Mouse (Mus musculus): ENCODE data around the gene Cacng6. TPM values are rescaled to one million over a fixed set of nuclear protein-coding genes. Genes with fewer than 3 reads are reported as not detected.
"Not testable (repeated sequence)": the region's sequence is repeated elsewhere in the genome, so short reads cannot be mapped to it uniquely, and the experiment has no call there.

The Cacng6 gene
- polyA plus RNA-seq, 1 experiment: 15.0 TPM

GRCm38 (mm10) chr7:3397797-3398196, 26.2 kb upstream of the Cacng6 start:
- Histone ChIP-seq H3K27me3 (ENCODE audit: control insufficient read depth, insufficient read depth, insufficient read length) (no peaks in the 10 kb centered on the region), H3K36me3 (ENCODE audit: control insufficient read depth, insufficient read depth) (no peaks in the 10 kb centered on the region), H3K79me2 (ENCODE audit: control insufficient read depth, insufficient read depth) (no peaks in the 10 kb centered on the region), H3K4me2 (ENCODE audit: low read depth) (no peak overlapping the region), H3ac (ENCODE audit: control insufficient read depth, insufficient read length) (no peak overlapping the region), H3K4me3 (no peak overlapping the region)
- TF ChIP-seq POLR2AphosphoS2 (IDR thresholded peaks at IDR 0.05; ENCODE audit: insufficient read length, low read depth): no peak
- no peak for TF ChIP-seq USF1 (IDR thresholded peaks at IDR 0.05; ENCODE audit: low read depth)
- TF ChIP-seq SRF (IDR thresholded peaks at IDR 0.05; ENCODE audit: control insufficient read depth, insufficient read length, low read depth): no peak
- TF ChIP-seq MAX (IDR thresholded peaks at IDR 0.05; ENCODE audit: low read depth): no peak
- no peak for TF ChIP-seq MYOG (IDR thresholded peaks at IDR 0.05; ENCODE audit: control insufficient read depth in 1 of 3, insufficient read depth in 1 of 3, insufficient read length in 2 of 3, low read depth in 2 of 3)
- no peak for TF ChIP-seq REST (IDR thresholded peaks at IDR 0.05; ENCODE audit: insufficient read depth, insufficient read length)
- no peak for TF ChIP-seq TCF3 (IDR thresholded peaks at IDR 0.05; ENCODE audit: insufficient read length, low read depth)
- no peak for TF ChIP-seq CEBPB (IDR thresholded peaks at IDR 0.05; ENCODE audit: insufficient read depth, poor library complexity, severe bottlenecking)
- TF ChIP-seq TCF12 (IDR thresholded peaks at IDR 0.05; ENCODE audit: insufficient read depth, poor library complexity, severe bottlenecking): no peak
- no peak for TF ChIP-seq E2F4 (IDR thresholded peaks at IDR 0.05; ENCODE audit: insufficient read depth)
- no peak for TF ChIP-seq POLR2A (IDR thresholded peaks at IDR 0.05; ENCODE audit: insufficient read length, low read depth)
- no peak for TF ChIP-seq MYOD1 (IDR thresholded peaks at IDR 0.05; ENCODE audit: control insufficient read depth in 1 of 3, insufficient read length in 2 of 3, low read depth in 2 of 3)

- not testable (repeated sequence) for H3K4me3 ChIP-seq; H3K4me2 ChIP-seq (ENCODE audit: low read depth); H3K79me2 ChIP-seq (ENCODE audit: control insufficient read depth, insufficient read depth); H3K36me3 ChIP-seq (ENCODE audit: control insufficient read depth, insufficient read depth); H3K27me3 ChIP-seq (ENCODE audit: control insufficient read depth, insufficient read depth, insufficient read length); H3ac ChIP-seq (ENCODE audit: control insufficient read depth, insufficient read length)
Measured at GRCm38 (mm10) chr7:3398363-3398762, 25.6 kb upstream of the Cacng6 start.

GRCm38 (mm10) chr7:3399937-3400336, 24.1 kb upstream of the Cacng6 start:
- no peaks in the 10 kb centered on the region for H3K36me3 ChIP-seq (ENCODE audit: control insufficient read depth, insufficient read depth)
- TF ChIP-seq E2F4 (IDR thresholded peaks at IDR 0.05; ENCODE audit: insufficient read depth) (no peak), MYOG (IDR thresholded peaks at IDR 0.05; ENCODE audit: control insufficient read depth in 1 of 3, insufficient read depth in 1 of 3, insufficient read length in 2 of 3, low read depth in 2 of 3) (no peak), POLR2A (IDR thresholded peaks at IDR 0.05; ENCODE audit: insufficient read length, low read depth) (no peak)
- H3K4me3 ChIP-seq: no peak overlapping the region
- no peak overlapping the region for H3ac ChIP-seq (ENCODE audit: control insufficient read depth, insufficient read length)
- H3K27me3 ChIP-seq (ENCODE audit: control insufficient read depth, insufficient read depth, insufficient read length): no peaks in the 10 kb centered on the region
- no peak overlapping the region for H3K4me2 ChIP-seq (ENCODE audit: low read depth)
- no peaks in the 10 kb centered on the region for H3K79me2 ChIP-seq (ENCODE audit: control insufficient read depth, insufficient read depth)

GRCm38 (mm10) chr7:3409729-3410520, 14.1 kb upstream of the Cacng6 start:
- Histone ChIP-seq H3K79me2 (ENCODE audit: control insufficient read depth, insufficient read depth) (no peaks in the 10 kb centered on the region), H3K36me3 (ENCODE audit: control insufficient read depth, insufficient read depth) (no peaks in the 10 kb centered on the region), H3K4me2 (ENCODE audit: low read depth) (no peak overlapping the region), H3K27me3 (ENCODE audit: control insufficient read depth, insufficient read depth, insufficient read length) (peaks cover 6% of the 10 kb centered on the region), H3ac (ENCODE audit: control insufficient read depth, insufficient read length) (no peak overlapping the region), H3K4me3 (no peak overlapping the region)
- TF ChIP-seq TCF3 (IDR thresholded peaks at IDR 0.05; ENCODE audit: insufficient read length, low read depth): no peak
- no peak for TF ChIP-seq POLR2A (IDR thresholded peaks at IDR 0.05; ENCODE audit: insufficient read length, low read depth)
- no peak for TF ChIP-seq POLR2AphosphoS2 (IDR thresholded peaks at IDR 0.05; ENCODE audit: insufficient read length, low read depth)
- no peak for TF ChIP-seq MYOG (IDR thresholded peaks at IDR 0.05; ENCODE audit: control insufficient read depth in 1 of 3, insufficient read depth in 1 of 3, insufficient read length in 2 of 3, low read depth in 2 of 3)
- no peak for TF ChIP-seq E2F4 (IDR thresholded peaks at IDR 0.05; ENCODE audit: insufficient read depth)
- TF ChIP-seq TCF12 (IDR thresholded peaks at IDR 0.05; ENCODE audit: insufficient read depth, poor library complexity, severe bottlenecking): no peak
- no peak for TF ChIP-seq CEBPB (IDR thresholded peaks at IDR 0.05; ENCODE audit: insufficient read depth, poor library complexity, severe bottlenecking)
- no peak for TF ChIP-seq MYOD1 (IDR thresholded peaks at IDR 0.05; ENCODE audit: control insufficient read depth in 1 of 3, insufficient read length in 2 of 3, low read depth in 2 of 3)
- TF ChIP-seq USF1 (IDR thresholded peaks at IDR 0.05; ENCODE audit: low read depth): no peak
- TF ChIP-seq REST (IDR thresholded peaks at IDR 0.05; ENCODE audit: insufficient read depth, insufficient read length): no peak
- TF ChIP-seq MAX (IDR thresholded peaks at IDR 0.05; ENCODE audit: low read depth): no peak
- TF ChIP-seq SRF (IDR thresholded peaks at IDR 0.05; ENCODE audit: control insufficient read depth, insufficient read length, low read depth): no peak

- peaks cover 11% of the 10 kb centered on the region for H3K27me3 ChIP-seq (ENCODE audit: control insufficient read depth, insufficient read depth, insufficient read length)
- no peak for TF ChIP-seq POLR2A (IDR thresholded peaks at IDR 0.05; ENCODE audit: insufficient read length, low read depth)
- TF ChIP-seq USF1 (IDR thresholded peaks at IDR 0.05; ENCODE audit: low read depth): no peak
- no peak for TF ChIP-seq REST (IDR thresholded peaks at IDR 0.05; ENCODE audit: insufficient read depth, insufficient read length)
- TF ChIP-seq TCF3 (IDR thresholded peaks at IDR 0.05; ENCODE audit: insufficient read length, low read depth): no peak
- H3K36me3 ChIP-seq (ENCODE audit: control insufficient read depth, insufficient read depth): no peaks in the 10 kb centered on the region
- H3K4me3 ChIP-seq: peak overlapping the region; percentile 5
- H3ac ChIP-seq (ENCODE audit: control insufficient read depth, insufficient read length): no peak overlapping the region
- peak overlapping the region; percentile 58 for H3K4me2 ChIP-seq (ENCODE audit: low read depth)
- no peaks in the 10 kb centered on the region for H3K79me2 ChIP-seq (ENCODE audit: control insufficient read depth, insufficient read depth)
Measured at GRCm38 (mm10) chr7:3411160-3411941, 12.6 kb upstream of the Cacng6 start.

All from myocyte (in vitro differentiated cells).